Mouse (Mus musculus): ENCODE measurements at regions not wholly inside any gene's neighbourhood (a gene's known extent, or its start where the extent isn't known, plus 50 kb on each side); places are given as distances from the start of the nearest gene placed in this dataset.

- H3K9me3 ChIP-seq (replicated peaks; ENCODE audit: insufficient read depth, low read length) = no peaks in the 10 kb centered on the region
- H3K27ac ChIP-seq (ENCODE audit: control insufficient read depth, low read depth, low read length) = no peak overlapping the region
- no peaks in the 10 kb centered on the region for H3K4me1 ChIP-seq (ENCODE audit: control insufficient read depth in 1 of 2, insufficient read depth in 2 of 2, low read length in 2 of 2)
- H3K4me3 ChIP-seq (ENCODE audit: control insufficient read depth in 1 of 2, insufficient read depth in 1 of 2, low read depth in 2 of 2, low read length in 2 of 2) = no peak overlapping the region
- DNase-seq (ENCODE audit: low read depth, low spot score) = no peak
- no peak overlapping the region for H3K9ac ChIP-seq (ENCODE audit: control insufficient read depth, low read depth, low read length, poor library complexity, severe bottlenecking)
- no peaks in the 10 kb centered on the region for H3K27me3 ChIP-seq (ENCODE audit: control insufficient read depth in 1 of 2, insufficient read depth in 2 of 2, low read length in 2 of 2)
- no peaks in the 10 kb centered on the region for H3K79me2 ChIP-seq (ENCODE audit: control insufficient read depth, insufficient read depth, low read length, poor library complexity)
- no peaks in the 10 kb centered on the region for H3K36me3 ChIP-seq (ENCODE audit: control insufficient read depth in 1 of 2, insufficient read depth in 2 of 2, low read length in 2 of 2)
- TF ChIP-seq SMC3 (IDR thresholded peaks at IDR 0.05; ENCODE audit: low read depth, low read length) = no peak
These were observed 75.3 kb upstream of the Ywhaq start for GRCm38 (mm10) chr12:21492549-21493291.

GRCm38 (mm10) chr12:21481644-21482043 lies 64.2 kb upstream of the Ywhaq start:
- Histone ChIP-seq H3K9me3 (replicated peaks; ENCODE audit: insufficient read depth, low read length) (no peaks in the 10 kb centered on the region), H3K9ac (ENCODE audit: control insufficient read depth, low read depth, low read length, poor library complexity, severe bottlenecking) (no peak overlapping the region), H3K27me3 (ENCODE audit: control insufficient read depth in 1 of 2, insufficient read depth in 2 of 2, low read length in 2 of 2) (no peaks in the 10 kb centered on the region), H3K4me1 (ENCODE audit: control insufficient read depth in 1 of 2, insufficient read depth in 2 of 2, low read length in 2 of 2) (no peaks in the 10 kb centered on the region), H3K79me2 (ENCODE audit: control insufficient read depth, insufficient read depth, low read length, poor library complexity) (no peaks in the 10 kb centered on the region), H3K27ac (ENCODE audit: control insufficient read depth, low read depth, low read length) (no peak overlapping the region), H3K4me3 (ENCODE audit: control insufficient read depth in 1 of 2, insufficient read depth in 1 of 2, low read depth in 2 of 2, low read length in 2 of 2) (no peak overlapping the region), H3K36me3 (ENCODE audit: control insufficient read depth in 1 of 2, insufficient read depth in 2 of 2, low read length in 2 of 2) (no peaks in the 10 kb centered on the region)
- no peak for TF ChIP-seq CHD1 (IDR thresholded peaks at IDR 0.05; ENCODE audit: low read depth, low read length)
- DNase-seq (ENCODE audit: low read depth, low spot score) = no peak

- Histone ChIP-seq H3K4me1 (ENCODE audit: control insufficient read depth in 1 of 2, insufficient read depth in 2 of 2, low read length in 2 of 2) (no peaks in the 10 kb centered on the region), H3K36me3 (ENCODE audit: control insufficient read depth in 1 of 2, insufficient read depth in 2 of 2, low read length in 2 of 2) (no peaks in the 10 kb centered on the region), H3K27me3 (ENCODE audit: control insufficient read depth in 1 of 2, insufficient read depth in 2 of 2, low read length in 2 of 2) (no peaks in the 10 kb centered on the region), H3K79me2 (ENCODE audit: control insufficient read depth, insufficient read depth, low read length, poor library complexity) (no peaks in the 10 kb centered on the region), H3K9me3 (replicated peaks; ENCODE audit: insufficient read depth, low read length) (no peaks in the 10 kb centered on the region), H3K27ac (ENCODE audit: control insufficient read depth, low read depth, low read length) (no peak overlapping the region), H3K4me3 (ENCODE audit: control insufficient read depth in 1 of 2, insufficient read depth in 1 of 2, low read depth in 2 of 2, low read length in 2 of 2) (no peak overlapping the region), H3K9ac (ENCODE audit: control insufficient read depth, low read depth, low read length, poor library complexity, severe bottlenecking) (no peak overlapping the region)
- no peak for TF ChIP-seq MXI1 (IDR thresholded peaks at IDR 0.05; ENCODE audit: low read depth, low read length)
- TF ChIP-seq UBTF (IDR thresholded peaks at IDR 0.05; ENCODE audit: borderline replicate concordance, insufficient read depth, low read depth, low read length) = no peak
- no peak for TF ChIP-seq SMC3 (IDR thresholded peaks at IDR 0.05; ENCODE audit: low read depth, low read length)
- DNase-seq (ENCODE audit: low read depth, low spot score) = no peak
These were observed 62.8 kb upstream of the Ywhaq start for GRCm38 (mm10) chr12:21480226-21480625.

- H3K4me1 ChIP-seq (ENCODE audit: control insufficient read depth in 1 of 2, insufficient read depth in 2 of 2, low read length in 2 of 2) = no peaks in the 10 kb centered on the region
- no peak for DNase-seq (ENCODE audit: low read depth, low spot score)
- TF ChIP-seq CHD1 (IDR thresholded peaks at IDR 0.05; ENCODE audit: low read depth, low read length) (no peak), JUND (IDR thresholded peaks at IDR 0.05; ENCODE audit: low read depth, low read length) (no peak), GABPA (IDR thresholded peaks at IDR 0.05; ENCODE audit: low read depth, low read length) (no peak), TAL1 (IDR thresholded peaks at IDR 0.05; ENCODE audit: low read length) (no peak), TCF12 (IDR thresholded peaks at IDR 0.05; ENCODE audit: low read depth, low read length) (no peak), UBTF (IDR thresholded peaks at IDR 0.05; ENCODE audit: borderline replicate concordance, insufficient read depth, low read depth, low read length) (no peak), MAX (IDR thresholded peaks at IDR 0.05; ENCODE audit: low read length) (no peak), EP300 (IDR thresholded peaks at IDR 0.05; ENCODE audit: low read depth in 1 of 2, low read length in 2 of 2) (no peak), NRF1 (IDR thresholded peaks at IDR 0.05; ENCODE audit: insufficient read depth, low read depth, low read length, poor library complexity, severe bottlenecking) (no peak), MYB (IDR thresholded peaks at IDR 0.05; ENCODE audit: low read depth, low read length) (no peak), TBP (IDR thresholded peaks at IDR 0.05; ENCODE audit: low read depth, low read length) (no peak), ZKSCAN1 (IDR thresholded peaks at IDR 0.05; ENCODE audit: low read depth, low read length) (no peak)
- H3K27ac ChIP-seq (ENCODE audit: control insufficient read depth, low read depth, low read length) = no peak overlapping the region
- H3K27me3 ChIP-seq (ENCODE audit: control insufficient read depth in 1 of 2, insufficient read depth in 2 of 2, low read length in 2 of 2) = no peaks in the 10 kb centered on the region
- no peak overlapping the region for H3K4me3 ChIP-seq (ENCODE audit: control insufficient read depth in 1 of 2, insufficient read depth in 1 of 2, low read depth in 2 of 2, low read length in 2 of 2)
- H3K79me2 ChIP-seq (ENCODE audit: control insufficient read depth, insufficient read depth, low read length, poor library complexity) = no peaks in the 10 kb centered on the region
- H3K36me3 ChIP-seq (ENCODE audit: control insufficient read depth in 1 of 2, insufficient read depth in 2 of 2, low read length in 2 of 2) = no peaks in the 10 kb centered on the region
- no peak overlapping the region for H3K9ac ChIP-seq (ENCODE audit: control insufficient read depth, low read depth, low read length, poor library complexity, severe bottlenecking)
- H3K9me3 ChIP-seq (replicated peaks; ENCODE audit: insufficient read depth, low read length) = no peaks in the 10 kb centered on the region
These were observed 61.8 kb upstream of the Ywhaq start for GRCm38 (mm10) chr12:21479251-21479650.
